Mouse (Mus musculus): ENCODE measurements around the gene Zfpm1.

DNA sequence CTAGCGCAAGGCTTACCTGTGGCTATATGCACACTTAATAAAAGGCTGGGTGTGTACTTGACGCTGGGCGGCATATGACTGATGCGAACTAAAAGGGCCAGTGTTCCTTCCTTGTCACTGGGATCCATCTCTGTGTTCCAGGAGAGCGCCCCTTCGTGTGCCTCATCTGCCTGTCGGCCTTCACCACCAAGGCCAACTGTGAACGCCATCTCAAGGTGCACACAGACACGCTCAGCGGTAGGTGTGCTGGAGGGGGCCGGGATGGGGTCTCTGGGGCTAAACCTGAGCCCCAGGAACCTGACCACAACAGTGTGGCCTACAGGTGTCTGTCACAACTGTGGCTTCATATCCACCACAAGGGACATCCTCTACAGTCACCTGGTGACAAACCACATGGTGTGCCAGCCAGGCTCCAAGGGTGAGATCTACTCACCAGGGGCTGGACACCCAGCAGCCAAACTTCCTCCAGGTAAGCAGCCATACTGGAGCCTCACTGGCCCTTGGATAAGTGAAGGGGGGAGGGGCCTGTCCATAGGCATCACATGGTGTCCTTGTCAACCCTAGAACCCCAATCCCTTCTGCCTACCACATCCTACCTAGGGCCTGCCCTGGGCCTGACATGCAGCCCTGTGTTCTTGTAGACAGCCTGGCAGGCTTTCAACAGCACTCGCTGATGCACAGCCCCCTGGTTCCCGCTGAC lies 53.0 kb downstream of the Zfpm1 start:
- TF ChIP-seq CTCF (IDR thresholded peaks at IDR 0.05; ENCODE audit: control insufficient read depth, insufficient read depth, insufficient replicate concordance, low read depth, low read length) = no peak
- no peak for TF ChIP-seq POLR2A (IDR thresholded peaks at IDR 0.05; ENCODE audit: control insufficient read depth, low read depth, low read length)

Data from testis, adult 2 months (tissue).